Mouse (Mus musculus) cerebellum, postnatal 25 days (tissue): ENCODE measurements around the gene Ifi27l2a.
"Not testable (repeated sequence)": the region's sequence is repeated elsewhere in the genome, so short reads cannot be mapped to it uniquely, and the experiment has no call there.

Experiments used
- DNase-seq, 2 experiments: peaks; one replicate each; pipeline ENCODE4 v3.0.0; 2021; ENCODE audit warnings: mixed read lengths in 2 of 2

Ifi27l2a gene

DNA sequence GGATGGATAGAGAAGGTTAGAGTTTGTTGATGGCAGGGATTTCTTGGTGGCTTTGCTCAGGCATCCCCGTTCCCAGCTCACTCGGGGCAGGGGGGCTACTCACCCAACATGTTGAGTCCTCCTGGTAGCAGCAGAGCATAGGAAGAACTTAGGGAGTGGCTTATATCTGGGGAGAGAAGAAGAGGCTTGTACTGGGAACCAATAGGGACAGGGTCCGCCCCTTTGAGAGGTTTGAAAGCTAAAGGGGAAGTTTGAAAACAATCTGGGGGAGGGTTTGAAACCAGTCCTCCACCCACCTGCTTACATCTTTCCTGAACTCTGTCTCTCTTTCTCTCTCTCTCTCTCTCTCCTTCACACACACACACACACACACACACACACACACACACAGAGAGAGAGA, at the start of gene Ifi27l2a:
Gene Ifi27l2a (minus strand): TSS at position 157 of the 400 bp plus-strand sequence.
- no peak for DNase-seq

DNA sequence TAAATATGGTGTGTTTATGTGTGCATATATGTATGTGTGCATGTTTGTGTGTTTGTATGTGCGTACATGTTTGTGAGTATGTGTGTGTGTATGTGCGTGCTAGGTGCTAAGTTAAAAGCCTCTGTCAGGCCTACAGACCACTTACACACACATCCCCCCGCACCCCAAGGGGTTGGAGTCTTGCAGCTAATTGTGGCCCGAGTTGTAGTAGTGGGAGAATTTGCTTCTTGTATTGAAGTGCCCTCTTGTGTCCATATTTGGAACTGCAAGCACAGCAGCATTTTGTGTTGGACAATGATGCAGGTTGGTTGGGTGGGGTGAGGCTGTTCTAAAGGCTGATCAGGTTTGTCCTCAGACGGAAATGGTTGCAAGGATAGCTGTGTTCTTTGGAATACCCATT, 49.3 kb upstream of the Ifi27l2a start:
- DNase-seq = peak; percentile 67 to 82

DNA sequence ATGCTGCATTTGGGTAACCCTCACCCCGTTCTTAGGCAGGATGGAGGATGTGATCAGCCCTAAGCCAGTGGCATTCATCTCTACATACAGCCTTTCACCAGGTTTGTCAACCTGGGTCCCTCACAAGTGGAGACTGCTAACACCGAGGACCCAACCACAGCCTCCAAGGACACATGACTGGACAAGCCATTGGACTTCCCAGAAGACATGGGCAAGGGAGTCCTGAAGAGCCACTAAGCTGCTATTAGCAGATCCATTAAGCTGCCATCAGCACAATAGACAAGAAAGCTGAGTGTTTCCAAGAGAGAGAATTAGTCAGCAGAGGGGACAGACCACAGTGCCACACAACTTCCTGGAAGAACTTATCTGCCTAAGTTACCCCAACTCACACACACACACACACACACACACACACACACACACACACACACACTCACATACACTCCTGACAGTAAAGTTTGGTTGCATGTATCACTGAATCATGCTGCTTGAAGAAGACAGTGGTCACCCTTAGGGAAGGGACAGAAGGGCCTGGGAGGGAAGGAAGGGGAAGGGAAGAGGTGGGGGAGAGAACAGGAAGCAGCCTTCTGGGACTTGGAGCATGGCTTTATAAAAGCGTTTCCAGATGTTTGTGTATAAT, 47.7 kb upstream of the Ifi27l2a start:
- no peak for DNase-seq

DNA sequence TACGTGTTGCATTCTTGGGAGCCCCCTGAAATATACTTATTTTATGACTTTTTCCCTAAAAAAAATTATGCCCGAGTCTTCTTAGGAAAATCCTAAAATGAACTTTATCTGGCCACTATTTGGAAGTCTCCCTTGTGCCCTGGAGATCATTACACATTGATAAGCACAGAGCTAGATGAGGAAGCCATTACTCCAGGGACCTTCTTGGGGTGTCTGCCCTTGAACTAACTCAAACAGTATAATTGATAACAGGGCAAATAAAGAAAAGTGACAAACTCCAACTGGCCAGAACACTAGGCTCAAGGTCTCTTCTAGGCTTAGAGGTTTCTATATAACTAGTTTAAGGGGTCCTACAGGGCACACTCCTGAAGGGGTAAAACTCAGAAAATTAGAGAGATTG, 44.3 kb upstream of the Ifi27l2a start:
- no peak for DNase-seq

DNA sequence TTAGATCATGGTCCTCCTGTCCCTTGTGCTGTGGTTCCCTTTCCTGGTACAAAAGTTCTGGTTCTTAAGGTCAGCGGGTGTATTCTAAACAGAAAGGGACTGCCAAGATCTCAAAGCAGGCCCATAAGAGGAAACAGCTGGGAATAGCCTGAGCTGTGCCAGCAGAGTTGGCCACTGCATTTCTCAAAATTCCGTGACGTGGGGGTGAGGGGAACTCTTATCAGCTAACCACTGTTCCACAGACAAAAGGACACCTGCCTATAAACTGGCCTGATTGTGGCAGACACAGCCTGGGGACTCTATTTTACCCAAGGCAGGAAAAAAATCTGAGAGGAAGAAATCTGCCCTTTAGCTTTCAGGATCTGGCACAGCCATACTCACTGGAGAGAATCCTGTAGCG, 43.8 kb upstream of the Ifi27l2a start:
- DNase-seq = no peak

DNA sequence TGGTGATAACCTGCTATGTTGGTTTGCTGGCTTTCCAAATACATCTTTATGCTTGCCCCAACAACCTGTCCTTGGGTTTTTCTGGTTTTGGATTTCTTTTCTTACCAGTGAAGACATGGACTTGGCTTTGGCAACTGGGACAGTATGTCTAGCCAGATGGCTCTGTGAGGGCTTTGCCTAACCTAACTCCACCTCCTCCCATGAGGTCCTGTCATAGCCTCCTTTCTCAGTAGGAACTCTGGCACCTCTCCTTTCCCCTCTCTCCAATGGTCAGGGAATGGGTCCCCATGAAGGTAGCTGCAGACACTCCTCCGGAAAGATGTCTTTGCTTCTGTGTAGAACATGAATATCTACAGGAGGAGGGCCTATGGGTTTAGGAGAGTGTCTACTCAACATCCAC, 43.2 kb upstream of the Ifi27l2a start:
- DNase-seq = peak; percentile 56 to 68

DNA sequence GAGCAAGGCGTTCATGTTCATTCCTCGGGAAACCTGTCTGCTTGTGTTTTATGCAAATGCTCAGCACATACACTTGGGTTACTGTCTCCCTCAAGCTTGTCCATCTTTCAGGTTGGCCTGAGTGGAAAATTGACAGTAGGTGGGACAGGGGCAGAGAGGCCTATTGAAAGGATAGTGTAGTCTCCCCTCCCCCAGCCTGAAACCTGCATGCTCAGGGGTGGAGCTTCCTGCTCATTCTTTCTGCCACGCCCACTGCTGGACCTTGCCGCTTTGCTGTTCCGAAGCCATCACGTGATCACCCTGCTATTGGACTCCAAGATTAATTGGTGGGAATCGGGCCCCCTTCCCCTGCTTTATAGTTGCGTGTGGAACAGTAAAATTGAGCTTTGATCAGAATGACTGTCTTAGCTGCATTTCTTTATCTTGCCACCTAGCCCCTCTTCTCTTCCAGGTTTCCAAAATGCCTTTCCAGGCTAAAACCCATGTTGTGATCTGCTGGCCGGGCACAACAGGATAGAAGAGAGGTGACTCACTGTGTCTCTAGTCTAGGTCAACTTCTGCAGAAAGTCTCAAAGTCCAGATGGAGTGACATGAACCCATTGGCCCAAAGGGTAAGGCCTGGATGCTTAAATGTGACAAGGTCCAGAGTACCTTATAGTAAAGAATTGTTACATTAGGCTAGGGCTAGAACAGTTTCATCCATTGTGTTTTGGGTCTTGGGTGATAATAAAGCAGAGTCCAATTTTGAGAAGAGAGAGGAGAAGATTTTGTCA, 40.9 kb upstream of the Ifi27l2a start:
- DNase-seq = not testable (repeated sequence)

DNA sequence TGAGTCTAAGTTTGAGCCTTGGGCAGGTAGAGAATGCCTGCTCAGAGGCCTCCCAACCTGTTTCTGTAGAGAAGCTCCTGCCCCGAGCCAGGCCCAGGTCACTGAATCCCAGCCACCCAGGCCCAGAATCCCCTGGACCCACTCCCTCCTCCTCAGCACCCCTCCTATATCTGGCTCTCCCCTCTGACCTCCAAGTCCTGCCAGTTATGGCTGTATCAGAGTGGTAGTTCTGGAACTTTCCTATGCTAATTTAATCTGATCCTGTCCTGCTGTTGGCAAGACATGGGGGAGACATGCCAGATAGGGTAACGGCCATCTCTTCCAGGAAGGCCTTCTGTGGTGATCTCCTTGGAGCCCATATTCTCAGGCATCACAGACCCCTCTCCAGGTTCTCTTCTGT, 39.3 kb upstream of the Ifi27l2a start:
- no peak for DNase-seq

DNA sequence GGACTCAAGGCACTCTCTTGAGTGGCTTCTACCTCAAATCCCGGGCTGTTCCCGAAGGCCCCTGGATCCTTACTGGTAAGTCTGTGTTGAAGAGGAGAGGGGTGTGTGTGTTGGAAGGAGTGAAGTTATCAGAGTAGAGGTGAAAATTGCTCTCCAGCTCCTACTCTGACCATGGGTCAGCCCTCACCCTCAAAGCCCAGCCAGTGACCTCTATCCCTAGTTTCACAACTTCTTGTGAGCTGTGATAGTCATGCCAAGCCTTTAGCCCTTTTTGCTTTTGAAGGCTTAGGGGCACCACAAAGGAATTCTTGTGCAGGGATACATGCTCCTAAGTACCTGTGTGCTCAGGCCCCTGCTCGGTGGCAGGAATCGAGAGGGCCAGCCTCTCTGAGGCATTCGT, 38.2 kb upstream of the Ifi27l2a start:
- DNase-seq = no peak

DNA sequence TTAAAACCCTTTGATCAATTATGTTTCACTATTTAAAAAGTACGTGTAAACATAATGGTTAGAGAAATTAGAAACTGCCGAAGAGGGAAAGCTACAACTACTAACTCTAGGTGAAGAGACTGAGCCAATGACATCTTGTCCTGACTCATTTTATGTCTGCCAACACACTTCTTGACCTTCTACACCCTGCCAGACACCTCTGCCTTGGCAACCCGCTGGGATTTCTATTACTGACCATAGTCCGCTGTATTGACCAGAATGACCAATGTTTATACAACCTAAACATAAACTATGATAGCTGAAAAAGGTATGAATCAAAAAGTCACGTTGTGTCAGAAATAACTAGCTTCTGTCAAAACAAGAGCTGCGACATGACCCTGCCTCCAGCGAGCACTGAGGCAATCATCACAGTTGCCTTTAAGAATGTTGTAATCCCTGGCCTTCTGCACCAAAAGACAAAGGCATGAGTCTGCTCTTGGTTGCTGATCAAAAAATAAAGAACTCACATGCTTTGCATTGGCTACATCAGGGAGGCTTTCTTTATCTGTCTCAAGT, 34.1 kb upstream of the Ifi27l2a start:
- no peak for DNase-seq

DNA sequence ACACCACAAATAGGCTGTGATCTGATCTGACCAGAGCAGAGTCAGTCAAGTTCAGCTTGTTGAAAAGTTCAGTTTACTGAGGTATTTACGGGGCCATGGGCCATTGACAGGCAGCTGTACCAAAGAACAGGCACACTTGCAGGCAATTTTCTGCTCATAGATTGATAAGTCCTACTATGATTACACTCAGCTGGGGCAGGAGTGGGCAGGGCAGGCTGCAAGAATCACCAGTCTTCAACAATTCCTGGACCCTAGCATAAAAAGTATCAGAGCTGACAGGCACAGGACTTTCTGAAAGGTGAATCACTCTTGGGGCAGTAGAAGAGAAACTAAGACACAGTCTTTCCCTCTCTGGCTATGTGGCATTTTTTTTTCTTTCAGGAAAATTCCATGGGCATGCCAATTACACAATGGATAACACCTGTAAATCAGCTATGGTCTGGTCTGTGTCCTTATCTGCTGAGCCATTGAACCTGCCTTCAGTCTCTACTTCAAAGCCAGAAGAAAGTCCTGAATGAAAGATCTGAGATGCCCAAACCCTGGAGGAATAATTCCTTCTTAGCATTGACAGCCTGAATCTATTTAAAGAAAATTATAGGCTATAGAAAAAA, 33.4 kb upstream of the Ifi27l2a start:
- DNase-seq = no peak

DNA sequence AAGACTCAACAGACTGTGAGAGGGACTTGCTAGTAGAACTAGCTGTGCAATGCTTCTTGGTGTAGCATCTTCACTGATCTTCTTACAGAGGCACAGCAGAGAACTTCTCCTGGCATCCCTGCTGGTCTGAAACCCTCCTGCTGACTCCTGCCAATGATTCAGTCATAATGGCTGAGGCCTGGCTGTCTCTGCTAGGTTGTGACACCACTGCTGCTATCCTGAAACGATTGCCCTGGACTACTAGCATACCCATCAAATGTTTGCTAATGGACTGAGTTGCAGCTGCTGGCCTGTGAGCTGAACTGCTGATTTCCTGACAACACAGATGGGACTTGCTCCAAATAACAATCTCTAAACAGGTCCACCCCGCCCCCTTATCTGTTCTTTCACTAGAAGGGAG, 31.0 kb upstream of the Ifi27l2a start:
- DNase-seq = no peak

DNA sequence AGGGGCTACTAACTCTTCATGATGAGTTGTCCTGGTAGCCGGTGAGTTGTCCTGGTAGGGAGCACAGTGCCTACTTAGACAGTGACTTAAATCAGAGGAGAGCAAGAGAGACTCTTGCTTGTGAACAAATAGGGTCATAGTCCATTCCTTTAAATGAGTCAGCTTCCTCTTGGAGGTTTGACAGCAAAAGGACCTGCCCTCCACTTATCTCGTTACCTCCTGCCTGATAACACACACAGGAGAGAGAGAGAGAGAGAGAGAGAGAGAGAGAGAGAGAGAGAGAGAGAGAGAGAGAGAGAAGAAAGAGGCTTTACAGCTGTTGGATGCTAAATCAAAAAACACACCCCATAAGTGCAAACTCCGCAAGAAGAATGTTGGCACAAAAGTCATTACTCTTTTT, 13.7 kb upstream of the Ifi27l2a start, which contains the start of gene Ifi27l2b:
Gene Ifi27l2b (minus strand): TSS at position 84 of the 400 bp plus-strand sequence.
- DNase-seq = no peak

DNA sequence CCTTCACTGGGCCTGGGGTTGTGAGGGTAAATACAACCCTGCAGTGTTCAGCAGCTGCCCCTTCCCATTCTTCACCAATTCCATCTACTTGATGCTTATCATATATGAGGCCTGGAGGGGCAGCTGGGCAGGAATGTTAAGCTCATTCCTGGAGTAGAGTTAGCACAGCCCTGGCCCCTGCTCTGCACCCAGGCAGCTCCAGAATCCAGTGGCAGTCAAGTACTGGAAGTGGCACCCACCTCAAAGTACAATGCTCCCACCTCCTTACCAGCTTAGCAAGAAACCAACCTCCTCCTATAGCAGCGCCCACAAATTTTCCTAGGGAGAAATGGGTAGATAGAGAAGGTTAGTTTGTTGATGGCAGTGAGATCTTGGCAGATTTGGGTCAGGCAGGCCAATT, 13.2 kb upstream of the Ifi27l2a start:
- not testable (repeated sequence) for DNase-seq

DNA sequence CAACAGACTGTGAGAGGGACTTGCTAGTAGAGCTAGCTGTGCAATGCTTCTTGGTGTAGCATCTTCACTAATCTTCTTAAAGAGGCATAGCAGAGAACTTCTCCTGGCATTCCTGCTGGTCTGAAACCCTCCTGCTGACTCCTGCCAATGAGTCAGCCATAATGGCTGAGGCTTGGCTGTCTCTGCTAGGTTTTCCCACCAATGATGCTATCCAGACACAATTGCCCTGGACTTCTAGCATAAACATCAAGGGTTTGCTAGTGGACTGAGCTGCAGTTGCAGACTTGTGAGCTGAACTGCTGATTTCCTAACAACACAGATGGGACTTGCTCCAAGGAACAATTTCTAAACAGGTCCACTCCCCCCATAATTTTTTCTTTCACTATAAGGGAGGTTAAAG, 9.9 kb upstream of the Ifi27l2a start:
- DNase-seq = no peak

DNA sequence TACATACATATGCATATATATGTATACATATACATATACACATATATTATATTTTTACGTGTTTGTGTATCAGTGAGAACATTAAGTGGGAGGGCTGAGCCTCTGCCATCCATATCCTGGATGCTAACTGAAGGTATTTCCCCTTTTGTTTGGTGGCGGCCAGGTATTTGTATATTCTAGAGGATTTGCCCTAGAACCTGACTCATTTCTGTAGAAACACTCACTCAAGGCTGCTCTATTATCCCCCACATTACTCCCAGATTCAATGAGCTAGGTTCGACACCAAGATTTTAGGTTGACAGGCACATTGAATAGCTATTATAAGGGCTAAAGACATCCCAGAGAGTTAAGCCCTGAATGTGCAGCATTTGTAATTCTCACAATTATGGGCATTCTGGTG, 1.6 kb upstream of the Ifi27l2a start:
- DNase-seq = no peak

DNA sequence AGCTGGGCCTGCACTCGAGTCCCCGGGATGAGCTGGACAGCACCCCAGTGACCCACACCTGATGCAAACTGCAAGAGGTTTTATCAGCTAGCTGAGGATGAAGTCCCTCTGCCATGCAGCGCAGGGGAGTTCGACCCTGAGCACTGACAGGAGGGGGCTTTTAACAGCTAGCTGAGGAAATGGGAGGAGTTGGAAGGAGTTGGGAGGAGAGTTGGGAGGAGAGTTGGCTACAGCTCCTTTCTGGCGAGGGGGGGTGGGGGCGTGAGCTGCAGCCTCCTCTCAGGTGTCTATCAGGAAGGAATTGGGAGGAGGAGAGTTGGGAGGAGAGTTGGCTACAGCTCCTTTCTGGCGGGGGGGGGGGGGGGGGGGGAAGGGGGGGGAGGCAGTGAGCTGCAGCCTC, 781 bp upstream of the Ifi27l2a start:
- not testable (repeated sequence) for DNase-seq

DNA sequence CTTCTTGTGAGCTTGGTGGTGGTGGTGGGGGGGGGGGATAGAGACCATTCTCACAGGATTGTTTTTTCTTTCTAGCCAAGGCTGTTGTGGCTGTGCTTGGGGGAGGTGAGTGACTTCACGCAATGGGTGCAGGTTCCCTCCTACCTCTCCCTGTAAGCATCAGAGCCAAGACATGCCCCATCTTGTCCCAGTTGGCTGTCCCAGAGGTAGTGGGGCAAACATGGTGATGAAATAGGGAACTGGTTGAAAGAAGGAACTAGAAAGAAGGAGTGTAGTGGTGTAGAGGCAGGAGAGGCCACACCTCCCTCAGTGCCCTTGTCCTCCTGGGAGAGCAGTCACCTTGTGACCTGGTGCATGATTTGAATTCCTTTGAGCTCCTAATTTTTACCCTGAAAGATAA, 5.9 kb downstream of the Ifi27l2a start:
- DNase-seq = no peak

DNA sequence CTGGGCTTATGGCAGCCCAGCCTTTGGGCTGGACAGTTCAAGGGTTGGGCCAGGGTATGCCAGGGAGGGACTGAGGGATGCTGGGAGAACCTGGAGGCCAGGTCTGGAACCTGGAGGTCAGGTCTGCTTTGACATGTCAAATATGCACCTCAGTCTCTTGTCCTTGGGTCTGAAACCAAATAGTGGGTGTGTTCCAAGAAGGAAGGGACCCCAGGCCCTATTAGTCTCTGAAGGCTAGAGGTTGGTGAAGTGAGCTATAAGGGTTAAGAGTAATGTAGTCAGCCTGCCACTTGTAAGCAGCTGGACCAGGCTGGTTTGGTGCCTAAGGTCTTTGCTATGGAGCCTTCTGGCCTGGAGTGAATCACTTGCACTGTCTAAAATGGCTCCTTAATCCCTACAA, 8.6 kb downstream of the Ifi27l2a start:
- no peak for DNase-seq

DNA sequence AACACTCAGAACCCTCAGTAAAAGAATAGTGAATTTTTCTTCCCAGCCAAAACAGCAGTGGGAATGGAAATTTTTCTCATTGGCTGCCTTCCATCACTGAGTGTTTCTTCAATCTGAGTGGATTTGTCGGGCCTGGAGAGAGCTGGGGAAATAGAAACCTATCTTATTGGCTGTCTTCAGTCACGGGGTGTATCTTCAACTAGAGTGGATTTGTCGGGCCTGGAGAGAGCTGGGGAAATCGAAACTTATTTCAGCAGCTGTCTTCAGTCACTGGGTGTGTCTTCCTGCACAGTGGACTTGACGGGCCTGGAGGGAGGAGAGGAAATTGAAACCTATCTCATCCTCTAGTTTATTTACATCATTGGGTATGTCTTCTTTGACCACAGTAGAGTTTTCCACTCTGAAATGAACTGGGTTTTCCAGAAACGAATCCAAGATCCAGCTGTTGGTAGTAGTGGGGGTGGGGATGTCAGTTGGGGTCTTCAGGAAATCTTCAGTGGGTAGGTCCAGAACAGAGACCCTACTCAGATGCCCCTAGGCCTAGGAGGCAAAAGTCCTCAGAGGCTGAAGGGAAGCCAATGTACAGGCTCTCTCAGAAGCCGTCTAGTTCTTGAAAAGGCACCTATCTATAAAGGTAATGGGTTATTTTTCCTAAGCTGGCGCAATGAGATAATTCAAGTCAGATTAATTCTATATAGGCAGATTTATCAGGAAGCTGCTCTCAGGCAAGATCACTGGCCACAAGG, 9.3 kb downstream of the Ifi27l2a start, which contains the start of gene Ifi27:
Gene Ifi27 (plus strand): TSS at position 226 of the 746 bp plus-strand sequence.
- DNase-seq = no peak

DNA sequence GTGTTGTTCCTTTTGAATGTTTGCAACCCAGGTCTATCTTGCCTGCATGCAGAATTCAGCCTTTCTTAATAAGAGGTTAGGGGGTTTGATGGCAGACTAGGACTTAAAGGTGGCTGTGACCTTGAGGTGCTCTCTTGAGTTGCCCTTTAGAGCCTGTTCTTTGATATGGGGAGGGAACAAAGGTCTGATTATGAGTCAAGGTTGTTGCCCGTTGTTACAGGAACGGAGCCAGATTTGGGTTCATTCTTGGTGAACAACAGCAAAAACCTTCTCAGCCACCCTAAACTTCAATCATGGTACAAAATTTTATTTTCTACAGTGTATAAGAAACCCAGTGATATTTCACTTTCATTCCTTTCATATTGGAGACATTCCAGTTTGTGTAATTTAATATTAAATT, 10.1 kb downstream of the Ifi27l2a start:
- no peak for DNase-seq

DNA sequence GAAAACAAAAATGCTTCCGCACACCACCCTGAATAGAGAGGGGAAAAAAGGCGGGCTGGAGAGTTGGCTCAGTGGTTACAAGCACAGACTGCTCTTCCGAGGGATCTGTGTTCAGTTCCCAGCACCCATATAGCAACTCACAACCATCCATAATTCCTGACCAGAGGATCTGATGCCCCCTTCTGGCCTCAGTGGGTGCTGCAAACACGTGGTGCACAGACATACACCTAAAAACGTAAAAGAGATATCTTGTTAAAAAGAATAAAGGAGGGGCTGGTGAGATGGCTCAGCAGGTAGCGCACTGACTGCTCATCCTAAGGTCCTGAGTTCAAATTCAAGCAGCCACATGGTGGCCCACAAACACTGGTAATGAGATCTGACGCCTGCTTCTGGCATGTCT, 16.8 kb downstream of the Ifi27l2a start:
- no peak for DNase-seq
